Mouse (Mus musculus) CH12F3 (cell line): Measurements from ENCODE around the gene Cyp1a1.

Experiments used
- in situ Hi-C: fragments of 300-500 bp; cut with MboI; formaldehyde crosslinking; loops from 2 replicates; pipeline ENCODE4 v1.14.3; 2020; ENCODE audit warnings: low sequenced_read_pairs

The Cyp1a1 gene

GRCm38 (mm10) chr9:57687751-57688150 lies at the start of gene Cyp1a1:
TSS of gene Cyp1a1 (plus strand) at chr9:57687928.
- in situ Hi-C loops = no loop called here

GRCm38 (mm10) chr9:57638651-57639459 lies 48.9 kb upstream of the Cyp1a1 start:
- in situ Hi-C loops = no loop called here

- in situ Hi-C loops = no loop called here
Measured at GRCm38 (mm10) chr9:57639661-57640328, 47.9 kb upstream of the Cyp1a1 start.

GRCm38 (mm10) chr9:57640384-57640783 lies 47.3 kb upstream of the Cyp1a1 start:
- in situ Hi-C loops = no loop called here

GRCm38 (mm10) chr9:57641022-57641421 lies 46.7 kb upstream of the Cyp1a1 start:
- in situ Hi-C loops = no loop called here

- in situ Hi-C loops = no loop called here
Measured at GRCm38 (mm10) chr9:57641775-57642550, 45.8 kb upstream of the Cyp1a1 start.

GRCm38 (mm10) chr9:57643169-57643855 lies 44.4 kb upstream of the Cyp1a1 start:
- in situ Hi-C loops = no loop called here

- in situ Hi-C loops = no loop called here
Measured at GRCm38 (mm10) chr9:57643856-57644180, 43.9 kb upstream of the Cyp1a1 start.

GRCm38 (mm10) chr9:57644442-57644943 lies 43.2 kb upstream of the Cyp1a1 start:
- in situ Hi-C loops = no loop called here

- in situ Hi-C loops = no loop called here
Measured at GRCm38 (mm10) chr9:57644944-57645893, 42.5 kb upstream of the Cyp1a1 start.

GRCm38 (mm10) chr9:57646551-57647103 lies 41.1 kb upstream of the Cyp1a1 start:
- in situ Hi-C loops = no loop called here

- in situ Hi-C loops = no loop called here
Measured at GRCm38 (mm10) chr9:57647286-57648108, 40.2 kb upstream of the Cyp1a1 start.

GRCm38 (mm10) chr9:57650130-57650785 lies 37.5 kb upstream of the Cyp1a1 start:
- in situ Hi-C loops = no loop called here

- in situ Hi-C loops = no loop called here
Measured at GRCm38 (mm10) chr9:57650786-57651311, 36.9 kb upstream of the Cyp1a1 start.

- in situ Hi-C loops = no loop called here
Measured at GRCm38 (mm10) chr9:57652351-57652750, 35.4 kb upstream of the Cyp1a1 start.

GRCm38 (mm10) chr9:57652855-57653254 lies 34.9 kb upstream of the Cyp1a1 start:
- in situ Hi-C loops = no loop called here

GRCm38 (mm10) chr9:57653283-57653682 lies 34.4 kb upstream of the Cyp1a1 start, which contains the start of gene Csk:
TSS of gene Csk (minus strand) at chr9:57653631.
- in situ Hi-C loops = no loop called here

- in situ Hi-C loops = no loop called here
Measured at GRCm38 (mm10) chr9:57654966-57655365, 32.8 kb upstream of the Cyp1a1 start.
